Mouse (Mus musculus) cerebellum, adult 11-12 months (tissue): ENCODE measurements at regions not wholly inside any gene's neighbourhood (a gene's known extent, or its start where the extent isn't known, plus 50 kb on each side); places are given as distances from the start of the nearest gene placed in this dataset.

Experiments
- DNase-seq: peaks from one replicate; pipeline ENCODE4 v3.0.0; 2022

DNA sequence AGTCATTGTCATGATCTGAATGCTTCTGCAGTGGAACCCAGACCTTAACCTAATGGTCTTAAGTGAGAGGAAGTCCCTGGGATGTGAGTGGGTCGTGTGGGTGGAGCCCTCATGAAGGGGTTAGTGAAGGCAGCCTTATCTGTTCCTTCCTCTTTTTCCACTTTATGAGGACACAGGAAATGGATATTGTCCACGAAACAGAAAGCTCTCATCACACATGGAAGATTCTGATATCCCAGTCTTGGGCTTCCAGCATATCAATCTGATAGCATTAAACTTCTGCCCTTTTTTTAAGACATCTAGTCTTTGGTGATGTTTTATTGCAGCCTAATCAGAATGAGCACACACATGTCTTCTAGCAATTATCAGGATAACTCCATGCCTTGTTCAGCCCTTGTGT lies 164.0 kb downstream of the Mex3b start:
- DNase-seq, result no peak

DNA sequence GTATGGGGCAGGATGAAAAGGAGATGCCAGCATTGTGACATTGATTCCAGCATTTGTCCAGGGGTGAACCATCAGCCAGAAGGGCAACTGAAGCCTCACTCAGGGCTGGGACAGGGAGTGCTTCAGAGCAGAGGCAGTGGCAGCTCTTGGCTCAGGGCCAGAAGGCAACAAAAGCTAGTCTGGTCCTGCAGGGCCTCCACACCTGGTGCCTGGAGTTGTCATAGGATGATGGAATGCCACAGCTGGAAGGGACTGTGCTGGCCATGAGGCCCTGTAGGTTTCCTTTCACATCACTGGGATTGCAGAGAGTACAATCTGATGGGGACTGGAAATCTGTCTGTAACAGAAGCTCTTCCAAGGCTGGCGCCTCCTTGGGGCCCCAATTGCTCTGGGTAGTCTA lies 164.9 kb downstream of the Mex3b start:
- DNase-seq, result no peak

DNA sequence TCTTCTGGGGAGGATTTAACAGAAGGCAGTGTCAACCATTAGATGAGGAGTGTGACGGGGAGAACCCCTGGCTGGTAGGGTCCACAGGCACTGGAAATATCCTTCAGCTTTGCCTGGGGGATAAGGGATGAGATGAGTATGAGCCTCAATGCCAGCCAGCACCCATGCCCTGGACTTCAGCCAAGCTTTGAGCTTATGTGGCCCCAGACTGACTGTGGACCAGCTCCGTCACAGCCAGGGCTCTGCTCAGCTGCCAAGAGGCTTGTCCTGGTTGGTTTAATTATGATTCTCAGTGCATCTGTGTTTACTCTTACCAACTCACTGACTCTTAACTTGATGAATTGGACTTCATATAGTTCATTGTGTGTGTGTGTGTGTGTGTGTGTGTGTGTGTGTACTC lies 165.8 kb downstream of the Mex3b start:
- DNase-seq, result no peak

DNA sequence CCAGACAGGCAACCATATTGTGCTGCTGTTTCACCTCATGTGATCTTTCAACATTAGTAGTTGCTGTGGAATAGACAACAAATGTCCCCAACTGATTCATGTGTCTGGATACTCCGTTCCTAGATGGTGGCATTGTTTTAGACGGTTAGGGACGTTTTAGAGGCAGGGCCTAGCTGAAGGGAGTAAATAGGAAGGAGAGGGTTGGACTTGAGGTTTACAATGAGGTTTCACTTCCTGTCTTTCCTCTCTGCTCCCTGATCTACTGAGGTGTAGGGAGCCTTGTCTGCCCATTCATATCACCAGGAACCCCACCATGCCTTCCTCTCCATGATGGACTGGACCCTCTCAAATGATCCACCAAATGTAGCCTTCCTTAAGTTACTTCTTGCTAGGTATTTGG lies 168.1 kb downstream of the Mex3b start:
- no peak for DNase-seq

- DNase-seq, result no peak
These were observed 169.3 kb downstream of the Mex3b start for GRCm38 (mm10) chr7:83036397-83036796.

DNA sequence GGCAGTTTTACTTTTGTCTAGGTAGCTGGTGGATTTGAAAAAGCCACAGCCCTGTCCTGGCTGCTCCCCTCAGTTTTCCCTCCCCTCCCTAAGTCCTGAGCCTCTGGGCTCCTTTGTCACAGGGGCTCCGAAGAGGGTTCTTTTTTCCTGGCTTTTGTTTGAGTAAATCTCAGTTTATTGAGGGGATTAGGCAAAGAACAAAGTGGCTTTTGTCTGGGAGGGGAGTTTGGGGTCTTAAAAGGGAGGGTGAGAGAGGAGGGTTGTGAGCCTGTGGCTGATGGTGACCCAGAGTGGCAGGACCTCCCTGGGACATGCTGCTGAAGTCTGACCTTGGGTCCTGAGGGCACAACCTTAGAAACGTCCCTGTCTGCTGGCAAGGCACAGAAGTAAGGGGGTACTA lies 170.0 kb downstream of the Mex3b start:
- DNase-seq, result no peak

GRCm38 (mm10) chr7:83037714-83038113 lies 170.6 kb downstream of the Mex3b start:
- no peak for DNase-seq

GRCm38 (mm10) chr7:83043746-83044145 lies 176.6 kb downstream of the Mex3b start:
- DNase-seq, result no peak

DNA sequence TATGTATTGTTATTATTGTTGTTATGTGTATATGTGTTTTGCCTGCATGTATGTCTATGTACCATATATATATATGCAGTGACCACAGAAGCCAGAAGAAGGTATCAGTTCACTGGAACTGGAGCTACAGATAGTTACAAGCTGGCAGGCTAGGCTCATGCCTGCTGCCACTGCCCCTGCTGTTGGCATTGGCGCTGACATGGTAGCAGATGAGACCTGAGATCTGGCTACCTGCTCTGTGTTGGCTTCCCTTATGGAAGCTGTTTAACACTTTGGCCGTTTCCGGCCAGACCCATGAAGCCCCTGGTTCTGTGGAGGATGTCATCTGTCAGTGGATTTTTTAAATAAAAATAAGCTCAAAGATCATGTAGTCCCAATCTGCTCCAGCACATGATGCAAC lies 178.1 kb downstream of the Mex3b start:
- DNase-seq, result no peak

DNA sequence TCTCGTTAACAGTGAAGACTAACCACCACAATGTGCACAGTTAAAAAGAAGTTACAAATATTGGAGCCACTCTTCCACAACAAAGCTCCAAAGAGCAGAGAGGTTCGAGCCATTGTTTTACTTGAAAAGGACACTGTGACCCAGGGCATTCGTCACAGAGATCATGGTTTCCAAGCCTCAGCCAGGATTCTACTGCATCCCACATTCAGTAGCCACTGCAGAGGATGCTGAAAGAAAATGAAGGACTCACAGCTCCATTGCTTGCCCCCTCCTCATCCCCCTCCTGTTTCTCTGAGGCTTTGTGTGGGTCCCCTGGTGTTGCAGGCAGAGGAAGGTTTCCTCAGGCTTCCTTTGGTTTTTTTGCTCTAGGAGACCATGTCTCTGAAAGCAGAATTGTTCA lies 182.9 kb downstream of the Mex3b start:
- no peak for DNase-seq

- DNase-seq, result no peak
These were observed 183.8 kb downstream of the Mex3b start for GRCm38 (mm10) chr7:83050833-83051497.

DNA sequence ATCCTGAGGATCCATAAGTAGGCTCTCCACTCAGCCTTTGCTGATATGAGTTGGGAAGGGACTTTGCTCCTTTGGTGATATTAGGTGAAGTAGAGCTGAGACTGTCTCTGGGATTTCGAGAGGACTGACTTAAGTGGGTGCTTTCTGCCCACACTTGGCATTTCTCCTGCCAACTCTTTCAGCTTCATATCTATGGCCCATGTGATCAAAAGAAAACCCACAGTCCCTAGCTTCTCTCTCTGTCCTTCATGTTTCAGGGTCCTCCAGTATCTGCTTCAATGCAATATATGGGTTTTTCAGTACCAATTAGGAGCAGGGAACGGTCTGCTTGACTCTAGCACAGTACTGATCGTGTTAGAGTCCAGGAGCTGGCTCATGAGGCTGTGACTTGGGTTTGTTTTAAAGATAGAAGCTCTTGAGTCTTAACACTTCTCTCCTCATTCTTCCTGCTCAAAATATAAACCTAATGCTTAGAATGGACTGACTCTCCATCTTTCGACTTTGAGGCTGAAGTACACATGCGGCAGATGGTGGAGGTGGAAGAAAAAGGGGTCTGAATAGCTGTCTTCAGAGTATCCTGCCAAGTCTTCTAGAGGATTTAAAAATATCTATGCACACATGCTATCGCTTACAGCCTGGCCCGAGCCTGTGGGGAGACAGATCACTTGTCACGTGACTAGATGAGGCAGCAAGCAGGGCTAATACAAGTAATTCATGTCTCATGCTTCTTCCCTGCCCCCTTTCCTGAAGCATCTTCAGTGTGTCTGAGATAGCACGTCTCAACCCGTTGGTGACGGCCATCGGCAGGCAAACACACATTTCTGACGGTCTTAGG lies 189.2 kb downstream of the Mex3b start:
- DNase-seq, result no peak

GRCm38 (mm10) chr7:83060318-83060717 lies 193.2 kb downstream of the Mex3b start:
- no peak for DNase-seq

- no peak for DNase-seq
These were observed 193.6 kb downstream of the Mex3b start for GRCm38 (mm10) chr7:83060733-83061132.

- DNase-seq, result no peak
These were observed 194.2 kb downstream of the Mex3b start for GRCm38 (mm10) chr7:83061197-83061893.

- DNase-seq, result no peak
These were observed 194.9 kb downstream of the Mex3b start for GRCm38 (mm10) chr7:83061894-83062477.

DNA sequence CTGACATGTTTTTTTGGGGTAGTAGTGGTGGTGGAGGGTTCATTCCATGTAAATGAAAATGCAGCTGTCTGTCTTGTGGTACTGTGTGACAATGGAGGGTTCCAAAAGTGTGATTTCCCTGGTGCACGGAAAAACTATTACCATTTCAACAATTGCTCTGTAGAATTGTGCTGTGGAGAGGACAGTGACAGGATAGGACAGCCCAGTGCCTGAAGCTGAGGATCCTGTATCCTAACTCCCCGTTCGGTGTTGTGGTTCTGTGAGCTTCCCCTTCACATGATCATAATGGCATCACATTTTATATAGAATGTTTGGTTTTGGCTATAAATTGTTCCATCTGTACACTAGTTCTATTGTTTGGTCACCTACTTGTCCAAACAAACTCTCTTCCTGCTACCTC lies 196.4 kb downstream of the Mex3b start:
- no peak for DNase-seq

DNA sequence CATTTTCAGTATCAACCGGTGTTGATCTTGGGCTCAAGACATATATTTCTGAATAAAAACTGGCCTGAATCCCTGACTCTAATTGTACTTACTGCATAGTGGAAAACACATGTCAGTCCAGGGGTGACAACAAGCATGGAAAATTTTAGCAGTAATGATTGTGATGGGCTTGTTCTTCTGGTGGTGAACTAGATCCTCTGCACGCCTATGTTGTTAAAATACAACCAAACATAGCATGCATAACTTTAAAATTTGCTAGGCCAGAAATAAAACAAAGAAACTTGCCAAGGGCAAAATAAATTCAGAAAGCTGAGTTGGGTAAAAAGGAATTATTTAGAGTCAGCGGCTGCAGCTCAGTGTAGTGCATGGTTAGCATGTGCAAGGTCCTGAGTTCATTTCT lies 198.2 kb downstream of the Mex3b start:
- DNase-seq, result no peak

DNA sequence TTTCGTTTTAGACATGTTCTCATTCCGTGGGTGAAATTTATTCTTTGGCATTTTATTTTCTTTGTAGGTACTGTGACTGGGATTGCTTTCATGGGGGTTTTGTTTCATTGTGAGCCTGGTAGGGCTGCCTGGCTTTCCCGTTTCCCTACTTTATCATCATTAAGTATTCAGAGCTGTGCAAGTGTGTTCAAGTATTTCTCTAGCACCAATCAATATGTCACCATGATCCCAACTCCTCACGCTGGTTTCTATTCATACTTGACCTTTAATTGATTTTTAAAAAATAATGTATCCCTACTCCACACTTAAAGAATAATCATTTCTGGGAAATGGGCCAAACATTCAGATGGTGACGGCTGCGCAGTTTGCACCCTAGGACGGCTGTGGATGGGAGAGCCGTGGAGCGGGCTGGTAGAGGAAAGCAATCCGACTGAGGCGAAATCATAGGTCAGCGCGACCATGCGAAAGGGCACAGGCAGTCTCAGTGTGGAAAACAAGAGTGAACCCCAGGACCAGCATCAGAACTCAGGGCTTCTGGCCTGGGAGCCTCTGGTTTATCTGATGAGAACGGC lies 207.4 kb downstream of the Mex3b start:
- DNase-seq, result no peak

DNA sequence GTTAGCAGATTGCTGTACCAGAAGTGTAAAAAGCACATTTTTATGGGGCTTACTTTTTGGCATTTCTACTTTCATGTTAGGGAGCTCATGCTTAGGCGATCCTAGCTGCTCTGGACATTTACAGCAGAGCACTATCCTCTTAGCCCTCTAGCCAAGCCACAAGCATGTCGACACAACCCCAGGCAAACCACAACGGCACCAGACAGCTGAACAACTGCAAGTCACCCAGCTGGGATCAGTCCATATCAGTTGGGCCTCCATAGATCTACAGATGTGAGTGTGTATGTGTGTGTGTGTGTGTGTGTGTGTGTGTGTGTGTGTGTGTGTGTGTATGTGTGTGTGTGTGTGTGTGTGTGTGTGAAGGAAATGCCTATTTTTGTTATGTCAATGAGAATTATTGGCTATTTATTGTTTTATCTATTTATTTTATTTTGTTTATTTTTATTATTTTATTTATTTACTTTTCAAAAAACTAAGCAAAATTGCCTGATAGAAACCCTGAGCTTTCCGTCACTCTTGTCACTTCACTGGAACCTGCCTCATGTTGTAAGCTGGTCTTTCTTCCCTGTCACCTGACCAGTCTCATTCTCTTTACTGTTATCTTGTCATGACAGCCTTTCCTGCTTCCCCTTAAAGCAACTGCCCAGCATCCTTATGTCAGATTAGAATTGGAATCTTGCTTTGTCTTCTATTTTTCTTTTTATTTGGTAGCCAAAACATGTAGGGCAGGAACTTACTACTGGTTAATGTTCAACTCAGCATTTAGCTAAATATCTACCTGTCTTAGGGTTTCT lies 208.2 kb downstream of the Mex3b start:
- DNase-seq, result no peak

GRCm38 (mm10) chr7:83077035-83077918 lies 210.1 kb downstream of the Mex3b start:
- no peak for DNase-seq
